Mouse (Mus musculus): ENCODE results near the gene Ntpcr. TPM values are rescaled to one million over a fixed set of nuclear protein-coding genes. Genes with fewer than 3 reads are reported as not detected.

Gene Ntpcr
- polyA plus RNA-seq, 1 experiment from 2014 or later = 34.8 TPM

DNA sequence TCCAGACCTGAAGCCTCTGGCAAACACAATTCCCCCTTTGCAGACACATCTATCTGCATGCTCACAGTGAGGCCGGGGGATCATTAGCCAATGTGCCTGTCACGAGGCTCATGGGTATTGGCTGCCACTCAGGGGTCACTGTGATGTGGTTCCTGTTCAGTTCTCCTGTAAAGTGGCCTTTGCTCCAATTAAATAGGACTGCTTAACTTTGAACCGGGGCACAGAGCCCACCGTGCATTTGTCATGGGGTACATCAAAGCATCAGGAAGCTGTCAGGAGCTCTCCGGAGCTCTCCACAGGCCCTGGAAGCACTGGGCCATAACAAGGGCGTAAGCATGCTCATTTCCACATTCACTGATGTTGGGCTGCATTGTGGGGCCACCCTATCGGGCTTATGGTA is 13.2 kb upstream of the Ntpcr start:
- ATAC-seq (replicated peaks; ENCODE audit: low FRiP score, low TSS enrichment, low read depth) (no peak), DNase-seq (ENCODE audit: low spot score) (no peak)
- WGBS = 28% methylated on average over 7 of the region's 7 CpGs

DNA sequence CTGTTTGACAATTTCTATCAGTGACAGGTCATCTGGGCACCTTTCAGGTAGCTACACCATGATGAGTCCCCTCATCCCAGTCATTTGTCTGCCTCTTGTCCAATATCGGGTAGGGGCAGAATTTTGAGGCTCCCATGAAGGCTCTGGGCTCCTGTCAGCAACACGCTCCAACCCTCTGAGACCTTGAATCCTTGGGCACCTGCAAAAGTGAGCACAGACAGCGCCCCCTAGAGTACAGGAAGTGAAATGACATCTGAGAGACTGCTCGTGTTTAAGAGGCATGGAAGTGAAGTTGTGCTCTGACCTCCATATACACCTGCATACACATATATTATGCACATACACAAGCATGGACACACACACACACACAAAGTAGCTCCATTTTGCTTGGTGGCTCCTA is 10.8 kb upstream of the Ntpcr start:
- DNase-seq (ENCODE audit: low spot score) (no peak), ATAC-seq (replicated peaks; ENCODE audit: low FRiP score, low TSS enrichment, low read depth) (no peak)
- no peaks in the 10 kb centered on the region for H3K27me3 ChIP-seq (replicated peaks; ENCODE audit: control insufficient read depth, insufficient read depth, low read length)
- WGBS = 66% methylated on average over 4 of the region's 4 CpGs
- no peak overlapping the region for H3K4me3 ChIP-seq (ENCODE audit: low read depth, low read length)
- no peak overlapping the region for H3K4me2 ChIP-seq (ENCODE audit: low read length)
- H3K9ac ChIP-seq (ENCODE audit: low read length) = no peak overlapping the region
- H3K9me3 ChIP-seq (ENCODE audit: control insufficient read depth, low read length) = no peaks in the 10 kb centered on the region
- H3K27ac ChIP-seq (ENCODE audit: low read depth) = no peak overlapping the region
- no peaks in the 10 kb centered on the region for H3K36me3 ChIP-seq (ENCODE audit: control insufficient read depth, insufficient read depth, low read length)
- H3K4me1 ChIP-seq (replicated peaks; ENCODE audit: control insufficient read depth, insufficient read depth, low read length) = 0 out of 2 replicates have a peak, but pooled peaks cover 8% of the 10 kb centered on the region

More for the DNA sequence above, 13.2 kb upstream of the Ntpcr start:
- H3K9ac ChIP-seq (ENCODE audit: low read length) = no peak overlapping the region
- no peak overlapping the region for H3K4me3 ChIP-seq (ENCODE audit: low read depth, low read length)
- no peak overlapping the region for H3K4me2 ChIP-seq (ENCODE audit: low read length)
- no peaks in the 10 kb centered on the region for H3K9me3 ChIP-seq (ENCODE audit: control insufficient read depth, low read length)
- H3K36me3 ChIP-seq (ENCODE audit: control insufficient read depth, insufficient read depth, low read length) = no peaks in the 10 kb centered on the region
- 0 out of 2 replicates have a peak, but pooled peaks cover 8% of the 10 kb centered on the region for H3K4me1 ChIP-seq (replicated peaks; ENCODE audit: control insufficient read depth, insufficient read depth, low read length)
- no peaks in the 10 kb centered on the region for H3K27me3 ChIP-seq (replicated peaks; ENCODE audit: control insufficient read depth, insufficient read depth, low read length)
- no peak overlapping the region for H3K27ac ChIP-seq (ENCODE audit: low read depth)

DNA sequence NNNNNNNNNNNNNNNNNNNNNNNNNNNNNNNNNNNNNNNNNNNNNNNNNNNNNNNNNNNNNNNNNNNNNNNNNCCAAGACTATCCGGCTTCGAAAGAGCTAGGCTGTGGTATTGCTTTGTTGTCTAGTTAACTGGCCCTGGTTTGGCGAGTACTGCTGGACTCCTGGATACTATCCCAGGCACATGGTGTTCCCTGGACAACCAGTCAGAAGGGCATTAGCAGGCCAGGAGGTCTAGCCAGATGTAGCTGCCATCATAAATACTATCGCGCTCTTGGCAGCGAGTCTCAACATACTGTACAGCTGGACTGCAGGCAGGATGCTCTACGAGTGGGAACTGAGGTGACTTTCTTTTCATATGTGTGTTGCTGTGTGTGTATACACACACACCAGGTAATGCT is 7.1 kb upstream of the Ntpcr start:
- no peak for DNase-seq (ENCODE audit: low spot score)
- ATAC-seq (replicated peaks; ENCODE audit: low FRiP score, low TSS enrichment, low read depth) = no peak
- 80% methylated on average over 7 of the region's 7 CpGs for WGBS

DNA sequence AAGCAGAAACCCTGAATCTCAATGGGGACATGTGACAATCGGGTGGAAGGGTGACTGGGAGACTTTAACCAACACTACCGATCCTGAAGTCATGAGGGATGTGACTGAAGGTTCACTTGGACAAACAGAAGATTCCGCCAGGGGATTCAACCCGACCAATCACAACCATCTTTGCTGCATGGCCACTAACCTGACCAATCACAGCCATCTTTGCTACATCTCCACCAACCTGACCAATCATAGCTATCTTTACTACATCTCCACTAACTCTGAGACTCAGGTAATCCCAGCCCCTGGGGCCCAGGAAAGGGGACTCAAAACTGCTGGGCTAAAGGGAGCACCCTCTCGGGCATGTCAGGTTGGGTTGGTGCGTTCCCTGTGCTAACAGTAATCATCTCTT is 6.3 kb upstream of the Ntpcr start:
- no peak for DNase-seq (ENCODE audit: low spot score)
- no peak overlapping the region for H3K9ac ChIP-seq (ENCODE audit: low read length)
- no peak overlapping the region for H3K27ac ChIP-seq (ENCODE audit: low read depth)
- H3K4me1 ChIP-seq (replicated peaks; ENCODE audit: control insufficient read depth, insufficient read depth, low read length) = no peaks in the 10 kb centered on the region
- no peaks in the 10 kb centered on the region for H3K27me3 ChIP-seq (replicated peaks; ENCODE audit: control insufficient read depth, insufficient read depth, low read length)
- H3K4me3 ChIP-seq (ENCODE audit: low read depth, low read length) = no peak overlapping the region
- no peak for ATAC-seq (replicated peaks; ENCODE audit: low FRiP score, low TSS enrichment, low read depth)
- WGBS = 86% methylated on average over 6 of the region's 6 CpGs
- no peaks in the 10 kb centered on the region for H3K9me3 ChIP-seq (ENCODE audit: control insufficient read depth, low read length)
- no peaks in the 10 kb centered on the region for H3K36me3 ChIP-seq (ENCODE audit: control insufficient read depth, insufficient read depth, low read length)
- H3K4me2 ChIP-seq (ENCODE audit: low read length) = 0 out of 2 replicates have a peak overlapping the region, but pooled peaks have one; percentile 11

More for the DNA sequence above, 7.1 kb upstream of the Ntpcr start:
- Histone ChIP-seq H3K4me3 (ENCODE audit: low read depth, low read length) (no peak overlapping the region), H3K9me3 (ENCODE audit: control insufficient read depth, low read length) (no peaks in the 10 kb centered on the region), H3K27me3 (replicated peaks; ENCODE audit: control insufficient read depth, insufficient read depth, low read length) (no peaks in the 10 kb centered on the region), H3K36me3 (ENCODE audit: control insufficient read depth, insufficient read depth, low read length) (no peaks in the 10 kb centered on the region), H3K4me2 (ENCODE audit: low read length) (no peak overlapping the region), H3K9ac (ENCODE audit: low read length) (no peak overlapping the region), H3K4me1 (replicated peaks; ENCODE audit: control insufficient read depth, insufficient read depth, low read length) (no peaks in the 10 kb centered on the region), H3K27ac (ENCODE audit: low read depth) (no peak overlapping the region)

DNA sequence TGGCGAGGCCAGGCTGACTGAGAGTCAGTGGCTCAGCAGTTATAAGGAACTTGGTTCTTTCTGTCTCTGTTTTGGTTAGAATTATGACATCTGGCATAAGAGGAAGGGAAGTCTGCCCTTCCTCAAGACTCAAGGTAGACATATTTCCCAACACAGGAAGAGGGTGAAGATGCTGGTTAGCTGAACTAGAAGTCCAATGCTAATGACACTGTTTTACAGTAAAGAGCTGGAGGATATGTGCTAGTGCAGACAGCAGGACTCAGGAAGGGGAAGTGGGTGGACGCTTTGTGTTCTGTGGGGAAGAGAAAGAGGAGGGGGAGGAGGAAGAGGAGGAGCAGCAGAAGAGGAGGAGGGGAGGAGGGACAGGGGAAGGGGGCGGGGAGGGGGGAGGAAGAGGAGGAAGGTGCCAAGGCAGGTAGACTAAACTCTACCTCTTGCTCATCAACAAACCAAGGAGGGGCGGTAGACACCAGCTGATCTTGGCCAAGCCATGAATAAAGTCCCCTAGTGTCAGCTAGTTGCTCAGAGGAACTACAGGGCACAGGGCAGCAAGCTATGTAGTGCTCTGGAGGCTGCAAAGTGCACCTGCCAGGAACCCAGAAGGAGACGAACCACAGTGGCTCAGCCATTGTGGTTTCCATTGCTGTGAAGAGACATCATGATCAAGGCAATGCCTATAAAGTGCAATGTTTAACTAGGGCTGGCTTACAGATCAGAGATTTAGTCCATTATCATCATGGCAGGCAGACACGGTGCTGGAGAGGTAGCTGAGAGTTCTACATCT is 4.5 kb upstream of the Ntpcr start:
- Histone ChIP-seq H3K9ac (ENCODE audit: low read length) (no peak overlapping the region), H3K9me3 (ENCODE audit: control insufficient read depth, low read length) (no peaks in the 10 kb centered on the region), H3K27me3 (replicated peaks; ENCODE audit: control insufficient read depth, insufficient read depth, low read length) (no peaks in the 10 kb centered on the region), H3K4me1 (replicated peaks; ENCODE audit: control insufficient read depth, insufficient read depth, low read length) (no peaks in the 10 kb centered on the region), H3K4me2 (ENCODE audit: low read length) (no peak overlapping the region), H3K4me3 (ENCODE audit: low read depth, low read length) (no peak overlapping the region), H3K27ac (ENCODE audit: low read depth) (no peak overlapping the region), H3K36me3 (ENCODE audit: control insufficient read depth, insufficient read depth, low read length) (no peaks in the 10 kb centered on the region)
- DNase-seq (ENCODE audit: low spot score) (no peak), ATAC-seq (replicated peaks; ENCODE audit: low FRiP score, low TSS enrichment, low read depth) (no peak)
- WGBS = 83% methylated on average over 6 of the region's 6 CpGs

DNA sequence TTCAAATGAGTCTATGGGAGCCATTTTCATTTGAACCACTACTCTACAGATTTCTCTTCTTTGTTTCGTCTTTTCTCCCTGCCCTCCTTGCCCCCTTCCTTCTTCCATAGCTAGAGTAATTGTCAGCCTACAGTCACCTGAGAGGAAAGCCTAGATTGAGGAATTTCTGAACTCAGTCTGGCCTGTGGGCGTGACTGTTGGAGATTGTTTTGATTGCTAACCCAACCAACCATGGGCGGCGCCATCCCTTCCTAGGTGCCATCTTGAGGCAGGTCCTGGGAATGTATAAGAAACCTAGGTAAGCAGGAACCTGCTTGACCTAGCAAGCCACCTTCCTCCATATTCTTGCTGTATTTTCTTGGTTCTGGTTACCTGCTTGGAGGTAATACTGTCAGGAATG is 3.6 kb upstream of the Ntpcr start:
- H3K9me3 ChIP-seq (ENCODE audit: control insufficient read depth, low read length) = no peaks in the 10 kb centered on the region
- H3K36me3 ChIP-seq (ENCODE audit: control insufficient read depth, insufficient read depth, low read length) = no peaks in the 10 kb centered on the region
- WGBS = 90% methylated on average over 4 of the region's 4 CpGs
- no peak overlapping the region for H3K4me2 ChIP-seq (ENCODE audit: low read length)
- ATAC-seq (replicated peaks; ENCODE audit: low FRiP score, low TSS enrichment, low read depth) (no peak), DNase-seq (ENCODE audit: low spot score) (no peak)
- no peaks in the 10 kb centered on the region for H3K27me3 ChIP-seq (replicated peaks; ENCODE audit: control insufficient read depth, insufficient read depth, low read length)
- H3K27ac ChIP-seq (ENCODE audit: low read depth) = no peak overlapping the region
- H3K4me1 ChIP-seq (replicated peaks; ENCODE audit: control insufficient read depth, insufficient read depth, low read length) = no peaks in the 10 kb centered on the region
- H3K9ac ChIP-seq (ENCODE audit: low read length) = no peak overlapping the region
- H3K4me3 ChIP-seq (ENCODE audit: low read depth, low read length) = no peak overlapping the region

DNA sequence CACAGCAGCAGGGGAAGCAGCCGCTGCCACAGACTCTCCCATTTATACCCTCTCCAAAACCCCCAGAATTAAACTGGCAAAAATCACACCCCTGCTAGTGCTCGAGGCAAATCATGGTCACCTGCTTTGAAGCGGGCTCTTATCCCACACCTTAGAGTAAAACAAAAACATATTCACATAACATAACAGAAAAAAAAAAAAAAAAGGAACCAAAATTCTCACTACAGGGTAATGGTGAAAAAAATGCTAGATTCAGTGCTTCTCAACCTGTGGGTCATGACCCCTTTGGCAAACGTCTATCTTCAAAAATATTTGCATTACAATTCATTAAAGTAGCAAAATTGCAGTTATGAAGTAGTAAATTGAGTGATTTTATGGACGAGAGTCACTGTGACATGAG is 2.8 kb upstream of the Ntpcr start:
- H3K9me3 ChIP-seq (ENCODE audit: control insufficient read depth, low read length) = no peaks in the 10 kb centered on the region
- H3K4me3 ChIP-seq (ENCODE audit: low read depth, low read length) = no peak overlapping the region
- DNase-seq (ENCODE audit: low spot score) (no peak), ATAC-seq (replicated peaks; ENCODE audit: low FRiP score, low TSS enrichment, low read depth) (no peak)
- H3K4me1 ChIP-seq (replicated peaks; ENCODE audit: control insufficient read depth, insufficient read depth, low read length) = no peaks in the 10 kb centered on the region
- H3K9ac ChIP-seq (ENCODE audit: low read length) = no peak overlapping the region
- H3K4me2 ChIP-seq (ENCODE audit: low read length) = no peak overlapping the region
- no peaks in the 10 kb centered on the region for H3K36me3 ChIP-seq (ENCODE audit: control insufficient read depth, insufficient read depth, low read length)
- 80% methylated on average over 5 of the region's 5 CpGs for WGBS
- H3K27me3 ChIP-seq (replicated peaks; ENCODE audit: control insufficient read depth, insufficient read depth, low read length) = no peaks in the 10 kb centered on the region
- H3K27ac ChIP-seq (ENCODE audit: low read depth) = no peak overlapping the region

DNA sequence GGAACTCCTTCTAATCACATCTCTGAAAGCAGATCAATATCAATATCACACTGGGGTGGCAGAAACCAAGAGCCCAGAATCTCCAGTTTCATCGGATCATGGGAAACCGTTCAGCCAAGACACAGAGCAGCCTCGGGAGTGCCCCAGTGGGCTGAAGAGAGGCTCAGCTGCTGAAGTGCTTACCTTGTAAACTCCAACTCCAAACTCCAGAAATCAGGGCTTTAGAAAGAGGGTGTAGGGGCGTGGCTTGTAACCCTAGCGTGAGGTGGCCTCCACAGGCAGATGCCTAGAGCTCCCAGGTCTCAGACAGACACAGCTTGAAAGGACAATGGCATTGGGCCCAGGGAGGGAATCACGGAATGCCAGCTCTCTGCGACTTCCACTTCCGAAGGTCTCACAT is 2.0 kb upstream of the Ntpcr start:
- no peak for ATAC-seq (replicated peaks; ENCODE audit: low FRiP score, low TSS enrichment, low read depth)
- WGBS = 39% methylated on average over 8 of the region's 8 CpGs
- H3K4me2 ChIP-seq (ENCODE audit: low read length) = no peak overlapping the region

More for the DNA sequence above, 2.0 kb upstream of the Ntpcr start:
- no peak for DNase-seq (ENCODE audit: low spot score)
- Histone ChIP-seq H3K36me3 (ENCODE audit: control insufficient read depth, insufficient read depth, low read length) (no peaks in the 10 kb centered on the region), H3K9ac (ENCODE audit: low read length) (no peak overlapping the region), H3K27ac (ENCODE audit: low read depth) (no peak overlapping the region), H3K27me3 (replicated peaks; ENCODE audit: control insufficient read depth, insufficient read depth, low read length) (no peaks in the 10 kb centered on the region), H3K9me3 (ENCODE audit: control insufficient read depth, low read length) (no peaks in the 10 kb centered on the region), H3K4me3 (ENCODE audit: low read depth, low read length) (no peak overlapping the region), H3K4me1 (replicated peaks; ENCODE audit: control insufficient read depth, insufficient read depth, low read length) (no peaks in the 10 kb centered on the region)
